Mouse (Mus musculus) embryonic fibroblast, embryonic 13.5 days (primary cell): Measurements from ENCODE around the gene Ndufb7. TPM values are rescaled to one million over a fixed set of nuclear protein-coding genes. Genes with fewer than 3 reads are reported as not detected.

ENCODE experiments used
- H3K27ac ChIP-seq: 2 replicates; pipeline ENCODE4 v1.5.1; 2012; ENCODE audit warnings: low read length, control low read depth, inconsistent platforms; ENCODE audit not compliant: insufficient read depth
- H3K4me1 ChIP-seq: 2 replicates; pipeline ENCODE4 v1.6.1; 2011; ENCODE audit warnings: low read length; ENCODE audit not compliant: control insufficient read depth, insufficient read depth
- H3K4me3 ChIP-seq: 2 replicates; pipeline ENCODE4 v1.5.1; 2011; ENCODE audit warnings: mild to moderate bottlenecking, control low read depth, low read length; ENCODE audit not compliant: insufficient read depth
- CTCF ChIP-seq: IDR thresholded peaks from 2 replicates; pipeline ENCODE4 v1.5.1; 2011; ENCODE audit warnings: mild to moderate bottlenecking, control low read depth, low read length, moderate library complexity, borderline replicate concordance; ENCODE audit not compliant: insufficient read depth
- POLR2A ChIP-seq: IDR thresholded peaks from 2 replicates; pipeline ENCODE4 v1.6.1; 2011; ENCODE audit warnings: low read depth, mild to moderate bottlenecking, control low read depth, low read length, moderate library complexity
- polyA plus RNA-seq: library from polyadenylated mRNA; stranded (reverse); fragments of >200 nt; gene quantifications from 2 replicates; pipeline ENCODE4 v1.2.4, GENCODE M21; 2011; ENCODE audit warnings: low read depth; ENCODE audit not compliant: missing spikeins, insufficient read length

Gene Ndufb7
- polyA plus RNA-seq, 1 experiment, result 67.4 TPM

- no peaks in the 10 kb centered on the region; the same call in 1 of the 2 replicates for H3K4me1 ChIP-seq
- TF ChIP-seq POLR2A, result no peak
- TF ChIP-seq CTCF, result no peak
These were observed 29.9 kb downstream of the Ndufb7 start for GRCm38 (mm10) chr8:83596369-83596768.

GRCm38 (mm10) chr8:83598146-83598545 lies 31.7 kb downstream of the Ndufb7 start:
- TF ChIP-seq CTCF, result no peak
- TF ChIP-seq POLR2A, result no peak
- peaks cover 10% of the 10 kb centered on the region; the same call in 1 of the 2 replicates for H3K4me1 ChIP-seq
- H3K4me3 ChIP-seq, result no peak overlapping the region
- H3K27ac ChIP-seq, result no peak overlapping the region

More at GRCm38 (mm10) chr8:83596369-83596768, 29.9 kb downstream of the Ndufb7 start:
- Histone ChIP-seq H3K4me3 (no peak overlapping the region), H3K27ac (no peak overlapping the region)

DNA sequence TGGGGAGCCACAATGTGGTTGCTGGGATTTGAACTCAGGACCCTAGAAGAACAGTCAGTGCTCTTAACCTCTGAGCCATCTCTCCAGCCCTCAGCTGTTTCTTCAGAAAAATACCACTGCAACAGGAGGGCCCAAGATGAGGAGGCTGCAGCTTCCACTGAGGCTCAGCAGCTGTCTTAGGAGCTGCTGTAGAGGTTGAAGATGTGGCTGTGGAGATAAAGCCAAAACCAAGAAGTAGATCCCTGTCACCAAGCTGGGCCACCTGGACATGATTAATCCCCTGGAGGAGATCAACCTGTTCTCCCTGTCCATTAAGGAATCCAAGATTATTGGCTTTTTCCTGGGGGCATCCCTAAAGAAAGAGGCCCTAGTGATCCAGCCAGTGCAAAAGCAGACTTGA lies 33.3 kb downstream of the Ndufb7 start:
- H3K27ac ChIP-seq, result no peak overlapping the region
- peaks cover 10% of the 10 kb centered on the region; the same call in 1 of the 2 replicates for H3K4me1 ChIP-seq
- TF ChIP-seq CTCF (no peak), POLR2A (no peak)
- H3K4me3 ChIP-seq, result no peak overlapping the region

DNA sequence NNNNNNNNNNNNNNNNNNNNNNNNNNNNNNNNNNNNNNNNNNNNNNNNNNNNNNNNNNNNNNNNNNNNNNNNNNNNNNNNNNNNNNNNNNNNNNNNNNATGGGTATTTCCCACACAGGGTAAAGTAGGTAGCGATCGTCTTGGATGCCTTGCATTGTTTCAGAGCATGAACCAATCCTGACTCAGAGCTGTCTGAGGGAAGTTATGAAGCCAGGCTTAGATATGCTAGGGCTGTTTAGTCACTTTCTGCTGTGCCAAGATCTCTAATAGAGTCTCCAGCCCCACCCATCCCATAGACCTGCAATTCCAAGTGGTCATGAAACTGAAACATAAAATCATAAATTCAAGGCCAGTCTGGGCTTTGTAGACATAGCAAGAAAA lies 36.2 kb downstream of the Ndufb7 start:
- no peak for TF ChIP-seq CTCF
- TF ChIP-seq POLR2A, result 0 out of 2 replicates have a peak, but pooled peaks have one; percentile 31
- no peak overlapping the region for H3K4me3 ChIP-seq
- H3K27ac ChIP-seq, result peak overlapping the region; percentile 84
- H3K4me1 ChIP-seq, result peaks cover 10% of the 10 kb centered on the region; the same call in 1 of the 2 replicates

DNA sequence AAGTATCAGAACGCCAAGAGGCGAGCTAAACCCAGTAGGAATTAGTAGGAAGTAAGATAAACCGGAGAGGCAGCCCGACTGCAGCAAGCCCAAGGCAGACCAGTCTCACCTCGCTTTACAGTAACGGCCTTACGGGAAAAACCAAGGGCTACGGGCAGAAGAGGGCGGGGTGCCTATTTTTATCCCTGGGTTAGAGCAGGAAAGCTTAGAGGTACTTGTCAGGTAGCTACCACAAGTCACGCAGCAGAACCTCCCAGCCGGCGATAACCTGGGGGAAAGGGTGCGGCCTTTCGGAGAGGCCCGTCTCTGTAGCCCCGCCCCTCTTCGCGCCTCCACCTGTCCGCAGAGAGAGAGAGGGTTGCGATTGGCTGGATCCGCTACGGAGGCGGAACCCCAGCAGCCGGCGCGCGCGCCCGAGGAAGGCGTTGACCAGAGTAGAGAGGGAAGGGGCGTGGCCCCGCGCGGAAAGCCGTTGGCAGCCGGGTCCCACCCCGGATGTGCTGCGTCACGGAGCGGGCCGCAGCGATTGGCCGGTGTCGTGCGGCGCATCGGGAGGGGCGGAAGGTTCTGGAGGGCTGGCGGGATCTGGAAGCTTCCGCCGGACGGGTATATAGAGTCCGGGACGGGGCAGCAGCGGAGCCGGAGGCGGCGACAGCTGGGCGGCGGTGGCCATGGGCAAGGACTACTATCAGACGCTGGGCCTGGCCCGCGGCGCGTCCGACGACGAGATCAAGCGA lies 41.4 kb downstream of the Ndufb7 start, which contains the start of the genes Tecr and Dnajb1:
Gene Tecr, minus strand, starts transcription at position 311 of the 737 bp plus-strand sequence.
Gene Dnajb1, plus strand, starts transcription at position 533 of the 737 bp plus-strand sequence.
- no peak for TF ChIP-seq CTCF
- peak; percentile 96 for TF ChIP-seq POLR2A
- H3K27ac ChIP-seq, result peak within 1 kb of the TSS; percentile 92
- 0 out of 2 replicates have a peak, but pooled peaks cover 2% of the 10 kb centered on the region for H3K4me1 ChIP-seq
- H3K4me3 ChIP-seq, result peak within 1 kb of the TSS; percentile 93

- H3K27ac ChIP-seq, result peak overlapping the region; percentile 92
- peak overlapping the region; percentile 93 for H3K4me3 ChIP-seq
- H3K4me1 ChIP-seq, result 0 out of 2 replicates have a peak, but pooled peaks cover 2% of the 10 kb centered on the region
- TF ChIP-seq CTCF (no peak), POLR2A (peak; percentile 54; the same call in 1 of the 2 replicates)
These were observed 41.9 kb downstream of the Ndufb7 start for GRCm38 (mm10) chr8:83608398-83608829.

DNA sequence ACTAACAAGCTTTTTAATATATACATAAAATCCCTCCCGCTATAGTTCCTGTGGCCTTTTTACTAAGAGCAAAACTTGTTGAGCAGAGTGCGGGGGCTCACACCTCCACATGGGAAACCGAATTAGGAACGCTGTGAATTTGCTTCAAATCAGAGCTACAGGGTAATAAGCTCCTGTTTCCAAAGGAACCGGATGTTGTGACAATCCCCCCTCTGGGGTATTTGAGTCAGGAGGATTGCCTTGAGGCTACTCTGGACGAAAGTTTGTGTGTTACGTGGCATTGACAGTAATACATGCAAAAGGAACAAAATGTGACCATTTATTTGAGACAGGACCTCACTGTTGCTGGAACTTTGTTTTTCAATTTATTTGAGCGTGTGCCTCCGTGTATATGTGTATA lies 42.6 kb downstream of the Ndufb7 start:
- no peak for TF ChIP-seq CTCF
- TF ChIP-seq POLR2A, result no peak
- peak overlapping the region; percentile 92 for H3K27ac ChIP-seq

GRCm38 (mm10) chr8:83609547-83610180 lies 43.2 kb downstream of the Ndufb7 start:
- TF ChIP-seq CTCF (no peak), POLR2A (no peak)

More for the DNA sequence above, 42.6 kb downstream of the Ndufb7 start:
- Histone ChIP-seq H3K4me3 (peak overlapping the region; percentile 93), H3K4me1 (0 out of 2 replicates have a peak, but pooled peaks cover 2% of the 10 kb centered on the region)

DNA sequence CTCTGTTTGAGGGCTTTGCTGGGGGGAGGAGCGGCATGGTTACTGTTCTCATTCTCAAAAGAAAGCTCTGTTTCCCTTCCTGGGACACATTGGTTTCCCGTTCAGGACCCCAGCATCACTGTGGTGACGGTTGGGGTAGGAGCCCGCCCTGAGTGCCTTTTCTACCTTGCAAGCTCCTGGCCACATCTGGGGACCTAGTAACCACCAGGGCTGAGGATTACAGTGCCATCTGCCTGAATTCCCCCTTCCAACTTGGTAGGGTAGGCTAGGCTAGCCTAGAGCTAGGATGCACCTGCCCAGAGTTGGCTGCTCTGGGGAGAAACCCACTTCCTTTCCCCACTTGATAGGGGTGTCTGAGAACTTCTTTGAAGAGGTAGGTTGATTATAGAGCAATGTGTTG lies 45.5 kb downstream of the Ndufb7 start:
- 0 out of 2 replicates have a peak, but pooled peaks cover 2% of the 10 kb centered on the region for H3K4me1 ChIP-seq
- H3K27ac ChIP-seq, result no peak overlapping the region
- TF ChIP-seq POLR2A (no peak), CTCF (no peak)
- no peak overlapping the region for H3K4me3 ChIP-seq

More at GRCm38 (mm10) chr8:83609547-83610180, 43.2 kb downstream of the Ndufb7 start:
- Histone ChIP-seq H3K4me3 (peak overlapping the region; percentile 93), H3K4me1 (0 out of 2 replicates have a peak, but pooled peaks cover 2% of the 10 kb centered on the region), H3K27ac (peak overlapping the region; percentile 92; the same call in 1 of the 2 replicates)

DNA sequence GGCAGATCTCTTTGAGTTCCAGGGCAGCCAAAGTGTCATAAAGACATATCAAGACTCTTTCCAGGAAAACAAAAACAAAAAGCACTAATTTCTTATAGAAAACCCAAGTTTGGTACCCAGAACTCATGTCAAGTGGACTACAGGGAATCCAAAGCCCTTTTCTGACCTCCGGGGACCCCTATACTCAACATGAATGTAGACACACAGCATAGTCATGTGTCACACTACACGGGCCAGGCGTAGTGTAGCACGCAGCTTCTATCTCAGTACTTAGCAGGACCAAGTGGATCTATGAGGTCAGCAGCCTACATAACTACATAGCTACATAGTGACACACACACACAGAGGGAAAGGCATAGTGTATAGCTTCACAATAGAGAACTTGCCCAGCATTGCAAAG lies 47.2 kb downstream of the Ndufb7 start:
- 0 out of 2 replicates have a peak, but pooled peaks cover 2% of the 10 kb centered on the region for H3K4me1 ChIP-seq
- H3K4me3 ChIP-seq, result no peak overlapping the region
- H3K27ac ChIP-seq, result no peak overlapping the region
- TF ChIP-seq POLR2A (0 out of 2 replicates have a peak, but pooled peaks have one; percentile 10), CTCF (no peak)
